Mouse (Mus musculus): ENCODE measurements around the gene Trim2. TPM values are rescaled to one million over a fixed set of nuclear protein-coding genes. Genes with fewer than 3 reads are reported as not detected.

The Trim2 gene
- polyA plus RNA-seq, 3 experiments from 2014 or later: 3.1 to 5.0 (median 4.8) TPM

- no peak for ATAC-seq
Observed at GRCm38 (mm10) chr3:84219166-84219710, 87.4 kb downstream of the Trim2 start.

- no peak for ATAC-seq
Observed at GRCm38 (mm10) chr3:84218498-84218897, 88.2 kb downstream of the Trim2 start.

GRCm38 (mm10) chr3:84217961-84218351 is 88.7 kb downstream of the Trim2 start:
- ATAC-seq: no peak

- ATAC-seq: no peak
Observed at GRCm38 (mm10) chr3:84217118-84217960, 89.3 kb downstream of the Trim2 start.

GRCm38 (mm10) chr3:84215743-84216360 is 90.8 kb downstream of the Trim2 start:
- ATAC-seq: no peak

- ATAC-seq: no peak
Observed at GRCm38 (mm10) chr3:84215253-84215652, 91.4 kb downstream of the Trim2 start.

- no peak for ATAC-seq
Observed at GRCm38 (mm10) chr3:84214501-84214900, 92.2 kb downstream of the Trim2 start.

- no peak for ATAC-seq
Observed at GRCm38 (mm10) chr3:84211340-84211875, 95.3 kb downstream of the Trim2 start.

GRCm38 (mm10) chr3:84208917-84209513 is 97.7 kb downstream of the Trim2 start:
- ATAC-seq: no peak

GRCm38 (mm10) chr3:84208475-84208874 is 98.2 kb downstream of the Trim2 start:
- ATAC-seq: no peak

- ATAC-seq: no peak
Observed at GRCm38 (mm10) chr3:84207366-84207765, 99.3 kb downstream of the Trim2 start.

- no peak for ATAC-seq
Observed at GRCm38 (mm10) chr3:84206106-84206505, 100.6 kb downstream of the Trim2 start.

GRCm38 (mm10) chr3:84205650-84206049 is 101.0 kb downstream of the Trim2 start:
- peak; percentile 48 for ATAC-seq

- no peak for ATAC-seq
Observed at GRCm38 (mm10) chr3:84204640-84205039, 102.0 kb downstream of the Trim2 start.

- ATAC-seq: no peak
Observed at GRCm38 (mm10) chr3:84200559-84201420, 105.9 kb downstream of the Trim2 start.

GRCm38 (mm10) chr3:84199516-84199915 is 107.2 kb downstream of the Trim2 start:
- no peak for ATAC-seq

- no peak for ATAC-seq
Observed at GRCm38 (mm10) chr3:84198229-84198628, 108.4 kb downstream of the Trim2 start.

GRCm38 (mm10) chr3:84193881-84194280 is 112.8 kb downstream of the Trim2 start:
- ATAC-seq: no peak

- no peak for ATAC-seq
Observed at GRCm38 (mm10) chr3:84191141-84191881, 115.4 kb downstream of the Trim2 start.

- ATAC-seq: no peak
Observed at GRCm38 (mm10) chr3:84190513-84191061, 116.1 kb downstream of the Trim2 start.

- ATAC-seq: no peak
Observed at GRCm38 (mm10) chr3:84189629-84190173, 117.0 kb downstream of the Trim2 start.

Measured in inflammation-experienced regulatory T-cells, adult 6 months (primary cell).